Mouse (Mus musculus) hindbrain, embryonic 13.5 days (tissue): Measurements from ENCODE around the gene Zfp646. TPM values are rescaled to one million over a fixed set of nuclear protein-coding genes. Genes with fewer than 3 reads are reported as not detected.
"Not testable (repeated sequence)": the region's sequence is repeated elsewhere in the genome, so short reads cannot be mapped to it uniquely, and the experiment has no call there.

ENCODE experiments used
- ATAC-seq: fragments of 200-750 bp; cut with Nextera tagmentation; 2 replicates; pipeline ENCODE4 v1.8.0; 2017; ENCODE audit warnings: moderate TSS enrichment; ENCODE audit not compliant: low FRiP score
- H3K27ac ChIP-seq: fragments of 300-500 bp; sonication (generic); 2 replicates; pipeline ENCODE4 v1.5.1; 2015; ENCODE audit warnings: inconsistent platforms, mild to moderate bottlenecking, moderate library complexity
- H3K27me3 ChIP-seq: fragments of 300-500 bp; sonication (generic); 2 replicates; pipeline ENCODE4 v1.6.1; 2015; ENCODE audit warnings: mild to moderate bottlenecking, inconsistent platforms
- H3K36me3 ChIP-seq: fragments of 300-500 bp; sonication (generic); 2 replicates; pipeline ENCODE4 v1.6.1; 2015; ENCODE audit warnings: mild to moderate bottlenecking, inconsistent platforms
- H3K4me1 ChIP-seq: fragments of 300-500 bp; sonication (generic); replicated peaks from 2 replicates; pipeline ENCODE4 v1.6.1; 2015; ENCODE audit warnings: inconsistent platforms
- H3K4me2 ChIP-seq: fragments of 300-500 bp; sonication (generic); 2 replicates; pipeline ENCODE4 v1.6.1; 2015; ENCODE audit warnings: inconsistent platforms, mild to moderate bottlenecking, moderate library complexity
- H3K4me3 ChIP-seq: fragments of 300-500 bp; sonication (generic); 2 replicates; pipeline ENCODE4 v1.5.1; 2015; ENCODE audit warnings: mild to moderate bottlenecking, inconsistent platforms
- H3K9ac ChIP-seq: fragments of 300-500 bp; sonication (generic); 2 replicates; pipeline ENCODE4 v1.6.1; 2015; ENCODE audit warnings: mild to moderate bottlenecking, inconsistent platforms
- H3K9me3 ChIP-seq: fragments of 300-500 bp; sonication (generic); 2 replicates; pipeline ENCODE4 v1.6.1; 2016; ENCODE audit warnings: inconsistent platforms
- WGBS: fragments of 180-500 bp; shearing (Covaris S2); methylation state at CpG from one replicate; pipeline ENCODE4 v1.1.7; 2015; 5-methylcytosine and 5-hydroxymethylcytosine counted together
- polyA plus RNA-seq: library from polyadenylated mRNA; unstranded; fragments of >200 nt; fragmentation: Nextera tagmentation; extraction: Ambion mirVana; gene quantifications from 2 replicates; pipeline ENCODE4 v1.2.1, GENCODE M21; 2015

Zfp646 gene
- polyA plus RNA-seq, 1 experiment from 2014 or later, result 11.0 TPM

GRCm38 (mm10) chr7:127887781-127888180 is 11.8 kb downstream of the Zfp646 start:
- Histone ChIP-seq H3K36me3 (peaks cover 88% of the 10 kb centered on the region), H3K27me3 (no peaks in the 10 kb centered on the region), H3K4me2 (no peak overlapping the region), H3K9me3 (no peaks in the 10 kb centered on the region), H3K27ac (no peak overlapping the region), H3K4me3 (no peak overlapping the region), H3K9ac (no peak overlapping the region), H3K4me1 (peaks cover 29% of the 10 kb centered on the region)
- ATAC-seq, result no peak
- 81% methylated on average over 3 of the region's 3 CpGs for WGBS

GRCm38 (mm10) chr7:127888821-127889220 is 12.8 kb downstream of the Zfp646 start:
- Histone ChIP-seq H3K4me2 (no peak overlapping the region), H3K4me1 (peaks cover 19% of the 10 kb centered on the region), H3K9me3 (no peaks in the 10 kb centered on the region), H3K36me3 (peaks cover 84% of the 10 kb centered on the region), H3K9ac (no peak overlapping the region), H3K4me3 (no peak overlapping the region), H3K27me3 (no peaks in the 10 kb centered on the region), H3K27ac (no peak overlapping the region)
- WGBS, result 79% methylated on average over 3 of the region's 3 CpGs
- no peak for ATAC-seq

GRCm38 (mm10) chr7:127890798-127891197 is 14.8 kb downstream of the Zfp646 start, which contains the start of gene Prss53:
Gene Prss53, minus strand, starts transcription at chr7:127890970.
- Histone ChIP-seq H3K9ac (0 out of 2 replicates have a peak within 1 kb of the TSS, but pooled peaks have one; percentile 8), H3K36me3 (peaks cover 64% of the 10 kb centered on the region), H3K4me3 (no peak within 1 kb of the TSS), H3K4me1 (peaks cover 14% of the 10 kb centered on the region), H3K4me2 (no peak within 1 kb of the TSS), H3K27ac (no peak within 1 kb of the TSS), H3K9me3 (no peaks in the 10 kb centered on the region), H3K27me3 (no peaks in the 10 kb centered on the region)
- ATAC-seq, result no peak
- WGBS, result 39% methylated on average over 4 of the region's 4 CpGs

GRCm38 (mm10) chr7:127894480-127894879 is 18.5 kb downstream of the Zfp646 start:
- Histone ChIP-seq H3K4me2 (peak overlapping the region; percentile 79), H3K27me3 (peaks cover 1% of the 10 kb centered on the region; the same call in 1 of the 2 replicates), H3K27ac (no peak overlapping the region; the same call in 1 of the 2 replicates), H3K9ac (peak overlapping the region; percentile 78), H3K36me3 (peaks cover 28% of the 10 kb centered on the region), H3K4me1 (peaks cover 14% of the 10 kb centered on the region), H3K4me3 (peak overlapping the region; percentile 62), H3K9me3 (no peaks in the 10 kb centered on the region)
- 88% methylated on average over 5 of the region's 5 CpGs for WGBS
- no peak for ATAC-seq

- Histone ChIP-seq H3K27me3 (peaks cover 2% of the 10 kb centered on the region; the same call in 1 of the 2 replicates), H3K27ac (peak within 1 kb of the TSS; percentile 82), H3K36me3 (peaks cover 19% of the 10 kb centered on the region), H3K4me2 (peak within 1 kb of the TSS; percentile 79), H3K9me3 (no peaks in the 10 kb centered on the region), H3K4me1 (peaks cover 14% of the 10 kb centered on the region), H3K9ac (peak within 1 kb of the TSS; percentile 78), H3K4me3 (peak within 1 kb of the TSS; percentile 62)
- ATAC-seq, result peak; percentile 99
- WGBS, result under 1% methylated on average over 26 of the region's 26 CpGs
Observed at GRCm38 (mm10) chr7:127895442-127895841, 19.4 kb downstream of the Zfp646 start, which contains the start of the genes Gm21974 and Vkorc1. Gene Gm21974, minus strand, starts transcription at chr7:127895454. Gene Vkorc1, minus strand, starts transcription at chr7:127895617.

- Histone ChIP-seq H3K4me2 (peak overlapping the region; percentile 79; the same call in 1 of the 2 replicates), H3K36me3 (peaks cover 15% of the 10 kb centered on the region), H3K4me1 (peaks cover 14% of the 10 kb centered on the region), H3K4me3 (peak overlapping the region; percentile 62; the same call in 1 of the 2 replicates), H3K27ac (peak overlapping the region; percentile 48; the same call in 1 of the 2 replicates)
- WGBS, result 68% methylated on average over 7 of the region's 7 CpGs
- not testable (repeated sequence) for H3K9me3 ChIP-seq, H3K27me3 ChIP-seq, ATAC-seq, H3K9ac ChIP-seq
Observed at GRCm38 (mm10) chr7:127895891-127896290, 19.9 kb downstream of the Zfp646 start.

GRCm38 (mm10) chr7:127896384-127896783 is 20.4 kb downstream of the Zfp646 start:
- Histone ChIP-seq H3K27me3 (peaks cover 2% of the 10 kb centered on the region; the same call in 1 of the 2 replicates), H3K4me3 (no peak overlapping the region), H3K36me3 (peaks cover 12% of the 10 kb centered on the region), H3K4me1 (peaks cover 14% of the 10 kb centered on the region), H3K9me3 (no peaks in the 10 kb centered on the region), H3K4me2 (no peak overlapping the region), H3K9ac (no peak overlapping the region), H3K27ac (no peak overlapping the region)
- no peak for ATAC-seq
- WGBS, result 67% methylated on average over 13 of the region's 13 CpGs

- Histone ChIP-seq H3K4me3 (no peak overlapping the region), H3K9ac (no peak overlapping the region), H3K27me3 (peaks cover 2% of the 10 kb centered on the region; the same call in 1 of the 2 replicates), H3K27ac (no peak overlapping the region), H3K4me2 (no peak overlapping the region), H3K9me3 (no peaks in the 10 kb centered on the region), H3K4me1 (peaks cover 14% of the 10 kb centered on the region), H3K36me3 (peaks cover 9% of the 10 kb centered on the region)
- WGBS, result 91% methylated on average over 7 of the region's 7 CpGs
- no peak for ATAC-seq
Observed at GRCm38 (mm10) chr7:127897542-127897941, 21.5 kb downstream of the Zfp646 start.

- 40% methylated on average over 10 of the region's 10 CpGs for WGBS
- Histone ChIP-seq H3K36me3 (peaks cover under 1% of the 10 kb centered on the region), H3K4me3 (no peak overlapping the region), H3K4me2 (no peak overlapping the region), H3K9ac (no peak overlapping the region), H3K9me3 (no peaks in the 10 kb centered on the region), H3K27me3 (peaks cover 2% of the 10 kb centered on the region; the same call in 1 of the 2 replicates), H3K4me1 (peaks cover 14% of the 10 kb centered on the region), H3K27ac (no peak overlapping the region)
- no peak for ATAC-seq
Observed at GRCm38 (mm10) chr7:127898179-127898956, 22.3 kb downstream of the Zfp646 start.

- Histone ChIP-seq H3K9ac (no peak overlapping the region), H3K4me1 (peaks cover 12% of the 10 kb centered on the region), H3K27ac (no peak overlapping the region), H3K4me3 (no peak overlapping the region), H3K4me2 (no peak overlapping the region), H3K36me3 (no peaks in the 10 kb centered on the region), H3K9me3 (no peaks in the 10 kb centered on the region), H3K27me3 (peaks cover 2% of the 10 kb centered on the region; the same call in 1 of the 2 replicates)
- ATAC-seq, result no peak
- WGBS, result 48% methylated on average over 7 of the region's 7 CpGs
Observed at GRCm38 (mm10) chr7:127899997-127900396, 24.0 kb downstream of the Zfp646 start.

- no peaks in the 10 kb centered on the region for H3K9me3 ChIP-seq
- H3K4me2 ChIP-seq, result no peak overlapping the region
- H3K27me3 ChIP-seq, result peaks cover 2% of the 10 kb centered on the region; the same call in 1 of the 2 replicates
- WGBS, result 84% methylated on average over 2 of the region's 2 CpGs
- H3K4me1 ChIP-seq, result peaks cover 17% of the 10 kb centered on the region
- no peak overlapping the region for H3K4me3 ChIP-seq
- ATAC-seq, result no peak
- no peak overlapping the region for H3K9ac ChIP-seq
- peaks cover 15% of the 10 kb centered on the region for H3K36me3 ChIP-seq
- H3K27ac ChIP-seq, result no peak overlapping the region
Observed at GRCm38 (mm10) chr7:127901772-127902171, 25.8 kb downstream of the Zfp646 start.

GRCm38 (mm10) chr7:127903971-127904796 is 28.2 kb downstream of the Zfp646 start, which contains the start of gene Bckdk:
Gene Bckdk, plus strand, starts transcription at chr7:127904082.
- Histone ChIP-seq H3K27ac (peak within 1 kb of the TSS; percentile 93), H3K27me3 (0 out of 2 replicates have a peak, but pooled peaks cover 2% of the 10 kb centered on the region), H3K36me3 (peaks cover 39% of the 10 kb centered on the region), H3K4me1 (peaks cover 17% of the 10 kb centered on the region), H3K4me3 (peak within 1 kb of the TSS; percentile 65), H3K9ac (peak within 1 kb of the TSS; percentile 84), H3K4me2 (peak within 1 kb of the TSS; percentile 79), H3K9me3 (no peaks in the 10 kb centered on the region)
- ATAC-seq, result peak; percentile 91
- WGBS, result 10% methylated on average over 38 of the region's 38 CpGs
